In genomic region chr7:109578880-109579584, GRCm38 (mm10) we compare ENCODE assay signal across 10 mouse cellular contexts.
DNase-seq lines count a peak whose midpoint lies in the region; ATAC-seq and TF ChIP-seq lines count a peak whose summit lies in the region.
"Had no signal": no experiment of that assay in that cellular context is flagged by ENCODE, and none has a peak within 500 bp of the region (broad histone marks: within the 10 kb centered on the region; RNA-seq: fewer than 3 reads in every experiment).

No protein-coding gene starts in this region.

- H3K36me3 ChIP-seq in heart, embryonic 11.5 days (ENCODE audit: control insufficient read depth, insufficient read depth, low read length) = no peaks in the 10 kb centered on the region
- H3K36me3 ChIP-seq in neural tube, embryonic 11.5 days (ENCODE audit: control insufficient read depth, insufficient read depth, low read length) = no peaks in the 10 kb centered on the region
- peaks cover 3% of the 10 kb centered on the region for H3K36me3 ChIP-seq in intestine, postnatal 0 days (ENCODE audit: control insufficient read depth, insufficient read depth)

- peaks cover 44% of the 10 kb centered on the region for H3K4me1 ChIP-seq in heart, embryonic 11.5 days (ENCODE audit: control insufficient read depth, insufficient read depth, low read length)
- peaks cover 21% of the 10 kb centered on the region for H3K4me1 ChIP-seq in neural tube, embryonic 11.5 days (ENCODE audit: control insufficient read depth, insufficient read depth, low read length)
- H3K4me1 ChIP-seq in intestine, postnatal 0 days (replicated peaks; ENCODE audit: control insufficient read depth, insufficient read depth, low read length) = peaks cover 11% of the 10 kb centered on the region; the same call in 1 of the 2 replicates

- no peak overlapping the region for H3K9ac ChIP-seq in heart, embryonic 11.5 days (ENCODE audit: low read depth, low read length)
- no peak overlapping the region for H3K9ac ChIP-seq in neural tube, embryonic 11.5 days (ENCODE audit: low read length)
- no peak overlapping the region for H3K9ac ChIP-seq in intestine, postnatal 0 days (ENCODE audit: low read depth, low read length)

- no peak for ATAC-seq in heart, embryonic 11.5 days (replicated peaks; ENCODE audit: insufficient number of reproducible peaks, low FRiP score, low TSS enrichment)
- ATAC-seq in neural tube, embryonic 11.5 days (ENCODE audit: insufficient read depth, low FRiP score, low TSS enrichment) = no peak
- no peak for ATAC-seq in intestine, postnatal 0 days
- ATAC-seq in granulocyte monocyte progenitor cell, adult 5-6 weeks (replicated peaks; ENCODE audit: poor library complexity, severe bottlenecking) = no peak

- DNase-seq in heart, adult 18-20 months = no peak
- DNase-seq in neural tube, embryonic 11.5 days (ENCODE audit: low spot score) = no peak
- DNase-seq in neural tube, embryonic 10.5 days (ENCODE audit: extremely low spot score, low spot score) = no peak
- peak; percentile 36 for DNase-seq in telencephalon, adult 2 months (ENCODE audit: low read depth, low spot score)
- no peak for DNase-seq in kidney, postnatal 36 days
- DNase-seq: adrenal gland, postnatal 36 days; kidney, adult 11 months had no signal

- H3K9me3 ChIP-seq in heart, embryonic 11.5 days (replicated peaks; ENCODE audit: control insufficient read depth, low read length) = no peaks in the 10 kb centered on the region
- no peaks in the 10 kb centered on the region for H3K9me3 ChIP-seq in neural tube, embryonic 11.5 days (ENCODE audit: control insufficient read depth, low read length)
- no peaks in the 10 kb centered on the region for H3K9me3 ChIP-seq in intestine, postnatal 0 days (ENCODE audit: control insufficient read depth)

- no peaks in the 10 kb centered on the region for H3K27me3 ChIP-seq in heart, embryonic 11.5 days (ENCODE audit: control insufficient read depth, insufficient read depth, low read length)
- H3K27me3 ChIP-seq in neural tube, embryonic 11.5 days (ENCODE audit: control insufficient read depth, insufficient read depth, low read length) = no peaks in the 10 kb centered on the region
- H3K27me3 ChIP-seq in intestine, postnatal 0 days (replicated peaks; ENCODE audit: control insufficient read depth, insufficient read depth, low read length) = no peaks in the 10 kb centered on the region

- TF ChIP-seq CTCF in intestine, postnatal 0 days (IDR thresholded peaks at IDR 0.05; ENCODE audit: low read depth) = no peak

- peak overlapping the region; percentile 51 for H3K27ac ChIP-seq in heart, embryonic 11.5 days (ENCODE audit: low read depth, low read length)
- peak overlapping the region; percentile 57 for H3K27ac ChIP-seq in neural tube, embryonic 11.5 days (ENCODE audit: low read depth, low read length)
- H3K27ac ChIP-seq in intestine, postnatal 0 days (ENCODE audit: low read depth, low read length) = peak overlapping the region; percentile 46; the same call in 1 of the 2 replicates

- H3K4me2 ChIP-seq in heart, embryonic 11.5 days = no peak overlapping the region
- no peak overlapping the region for H3K4me2 ChIP-seq in neural tube, embryonic 11.5 days (ENCODE audit: low read depth)
- H3K4me2 ChIP-seq in intestine, postnatal 0 days (replicated peaks; ENCODE audit: low read depth) = no peak overlapping the region

- no peak overlapping the region for H3K4me3 ChIP-seq in heart, embryonic 11.5 days (ENCODE audit: low read depth, low read length)
- no peak overlapping the region for H3K4me3 ChIP-seq in neural tube, embryonic 11.5 days (ENCODE audit: low read depth, low read length)
- no peak overlapping the region for H3K4me3 ChIP-seq in intestine, postnatal 0 days (ENCODE audit: low read depth, low read length)

- WGBS in heart, embryonic 11.5 days (ENCODE audit: insufficient replicate concordance) = 44% methylated on average over 2 of the region's 2 CpGs
- 23% methylated on average over 2 of the region's 2 CpGs for WGBS in neural tube, embryonic 11.5 days
- WGBS in intestine, postnatal 0 days = 68% methylated on average over 2 of the region's 2 CpGs
